Mouse (Mus musculus) lung, postnatal 0 days (tissue): ENCODE data around the gene Olfr732. TPM values are rescaled to one million over a fixed set of nuclear protein-coding genes. Genes with fewer than 3 reads are reported as not detected.

Source experiments
- ATAC-seq: fragments of 200-750 bp; cut with Nextera tagmentation; 2 replicates; pipeline ENCODE4 v1.8.0; 2017; ENCODE audit warnings: moderate library complexity
- DNase-seq: peaks from one replicate; pipeline ENCODE4 v3.0.0-alpha.2; 2016; ENCODE audit warnings: low spot score
- H3K27ac ChIP-seq: fragments of 300-500 bp; sonication (generic); 2 replicates; pipeline ENCODE4 v1.5.1; 2014; ENCODE audit warnings: antibody characterized with exemption, mild to moderate bottlenecking, low read length, mixed read lengths
- H3K27me3 ChIP-seq: fragments of 300-500 bp; sonication (generic); replicated peaks from 2 replicates; pipeline ENCODE4 v1.6.1; 2014; ENCODE audit warnings: low read length, mixed read lengths; ENCODE audit not compliant: insufficient read depth
- H3K36me3 ChIP-seq: fragments of 300-500 bp; sonication (generic); 2 replicates; pipeline ENCODE4 v1.6.1; 2014; ENCODE audit warnings: low read length, mixed read lengths; ENCODE audit not compliant: insufficient read depth
- H3K4me1 ChIP-seq: fragments of 300-500 bp; sonication (generic); 2 replicates; pipeline ENCODE4 v1.6.1; 2014; ENCODE audit warnings: antibody characterized with exemption, low read depth, low read length, mixed read lengths; ENCODE audit not compliant: insufficient read depth
- H3K4me2 ChIP-seq: fragments of 300-500 bp; sonication (generic); replicated peaks from 2 replicates; pipeline ENCODE4 v1.6.1; 2014; ENCODE audit warnings: low read depth, mild to moderate bottlenecking, low read length, moderate library complexity, mixed read lengths
- H3K4me3 ChIP-seq: fragments of 300-500 bp; sonication (generic); 2 replicates; pipeline ENCODE4 v1.5.1; 2014; ENCODE audit warnings: low read depth, low read length
- H3K9ac ChIP-seq: fragments of 300-500 bp; sonication (generic); replicated peaks from 2 replicates; pipeline ENCODE4 v1.6.1; 2014; ENCODE audit warnings: low read depth, mild to moderate bottlenecking
- H3K9me3 ChIP-seq: fragments of 300-500 bp; sonication (generic); 2 replicates; pipeline ENCODE4 v1.6.1; 2016; ENCODE audit warnings: low read length, mixed read lengths
- CTCF ChIP-seq: IDR thresholded peaks from 2 replicates; pipeline ENCODE4 v1.5.1; 2016; ENCODE audit warnings: antibody characterized with exemption, mild to moderate bottlenecking
- EP300 ChIP-seq: IDR thresholded peaks from 2 replicates; pipeline ENCODE4 v1.6.1; 2016; ENCODE audit warnings: antibody characterized with exemption, mild to moderate bottlenecking, control low read depth
- WGBS: fragments of 180-500 bp; shearing (Covaris S2); extraction: QIAGEN DNeasy Blood & Tissue Kit; methylation state at CpG from one replicate; pipeline ENCODE4 v1.1.7; 2014; 5-methylcytosine and 5-hydroxymethylcytosine counted together
- polyA plus RNA-seq: library from polyadenylated mRNA; unstranded; fragments of >200 nt; fragmentation: Nextera tagmentation; extraction: Ambion mirVana; gene quantifications from 2 replicates; pipeline ENCODE4 v1.2.1, GENCODE M21; 2015

The Olfr732 gene
- not detected in 2 replicates for polyA plus RNA-seq

DNA sequence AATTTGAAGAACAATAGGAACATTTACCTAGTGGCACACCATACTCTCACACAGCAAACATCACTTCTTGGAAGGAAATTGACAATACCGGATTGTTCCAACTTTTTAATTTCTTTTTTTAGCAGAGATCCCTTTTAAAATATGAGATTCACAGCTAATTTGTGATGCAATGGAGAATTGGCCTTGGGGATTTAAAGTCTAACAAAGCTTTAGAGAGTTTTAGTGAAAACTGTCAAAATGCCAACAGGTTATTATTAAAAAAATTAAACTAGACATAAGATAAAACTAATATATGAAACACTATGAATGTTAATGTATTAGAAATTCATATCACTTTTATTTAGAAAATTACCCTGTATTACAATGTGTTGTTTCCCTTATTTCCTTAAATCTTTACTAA is at the start of gene Olfr732:
Olfr732 (minus strand) TSS at position 101 of the 400 bp plus-strand sequence.
- H3K9me3 ChIP-seq: no peaks in the 10 kb centered on the region
- H3K36me3 ChIP-seq: no peaks in the 10 kb centered on the region
- H3K4me1 ChIP-seq: no peaks in the 10 kb centered on the region
- no peak within 1 kb of the TSS for H3K4me2 ChIP-seq
- no peak for ATAC-seq
- H3K4me3 ChIP-seq: no peak within 1 kb of the TSS
- 86% methylated on average over 1 of the region's 1 CpGs for WGBS
- H3K27me3 ChIP-seq: no peaks in the 10 kb centered on the region
- no peak within 1 kb of the TSS for H3K9ac ChIP-seq
- DNase-seq: no peak
- TF ChIP-seq EP300 (no peak), CTCF (no peak)
- H3K27ac ChIP-seq: no peak within 1 kb of the TSS

DNA sequence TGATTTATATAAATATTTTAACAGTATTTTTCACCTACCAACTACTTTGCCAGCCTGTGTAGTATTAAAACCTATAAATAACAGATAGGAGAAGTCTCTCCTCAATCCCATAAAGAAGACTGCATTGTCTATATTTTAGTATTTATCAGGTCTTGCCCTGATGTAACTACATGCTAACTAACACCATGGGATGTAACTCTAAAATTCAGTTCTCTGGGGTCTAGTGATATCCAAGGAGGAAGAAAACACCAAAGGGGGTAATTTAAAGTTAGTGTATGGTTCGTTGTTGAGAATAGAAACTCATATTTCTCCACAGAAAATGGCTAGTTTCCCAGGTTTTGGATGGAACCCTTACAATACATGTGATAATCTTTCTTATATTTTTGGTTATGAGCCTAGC is 42.7 kb upstream of the Olfr732 start, which contains the start of gene Olfr734:
Olfr734 (minus strand) TSS at position 101 of the 400 bp plus-strand sequence.
- H3K4me2 ChIP-seq: no peak within 1 kb of the TSS
- H3K9ac ChIP-seq: no peak within 1 kb of the TSS
- no peaks in the 10 kb centered on the region for H3K36me3 ChIP-seq
- DNase-seq (no peak), ATAC-seq (no peak)
- TF ChIP-seq CTCF: no peak
- no peak for TF ChIP-seq EP300
- no peaks in the 10 kb centered on the region for H3K9me3 ChIP-seq
- H3K4me3 ChIP-seq: no peak within 1 kb of the TSS
- 36% methylated on average over 1 of the region's 1 CpGs for WGBS
- no peaks in the 10 kb centered on the region for H3K27me3 ChIP-seq
- H3K27ac ChIP-seq: no peak within 1 kb of the TSS
- H3K4me1 ChIP-seq: no peaks in the 10 kb centered on the region

DNA sequence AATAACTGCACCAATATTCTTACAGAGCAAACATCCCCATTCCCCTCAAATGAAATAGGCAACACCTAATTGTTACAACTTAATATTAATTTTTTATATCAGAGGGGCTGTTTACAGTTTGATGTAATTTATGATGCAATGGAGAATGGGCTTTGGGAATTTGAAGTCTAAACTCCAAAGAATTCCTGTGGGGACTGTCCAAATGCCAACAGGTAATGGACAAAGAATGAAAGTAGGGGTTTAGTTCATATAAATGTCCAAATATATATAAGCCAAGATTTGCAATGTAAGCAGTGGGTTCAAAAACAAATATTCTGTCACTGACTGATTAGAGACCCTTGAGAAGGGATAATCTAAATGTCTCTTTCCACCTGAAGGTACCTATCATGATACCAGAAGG is 17.4 kb upstream of the Olfr732 start, which contains the start of gene Olfr733:
Olfr733 (minus strand) TSS at position 101 of the 400 bp plus-strand sequence.
- Histone ChIP-seq H3K9me3 (no peaks in the 10 kb centered on the region), H3K9ac (no peak within 1 kb of the TSS), H3K27me3 (no peaks in the 10 kb centered on the region), H3K27ac (no peak within 1 kb of the TSS), H3K4me3 (no peak within 1 kb of the TSS), H3K4me1 (no peaks in the 10 kb centered on the region), H3K36me3 (no peaks in the 10 kb centered on the region), H3K4me2 (no peak within 1 kb of the TSS)
- no peak for TF ChIP-seq EP300
- no peak for TF ChIP-seq CTCF
- no peak for ATAC-seq
- DNase-seq: no peak

DNA sequence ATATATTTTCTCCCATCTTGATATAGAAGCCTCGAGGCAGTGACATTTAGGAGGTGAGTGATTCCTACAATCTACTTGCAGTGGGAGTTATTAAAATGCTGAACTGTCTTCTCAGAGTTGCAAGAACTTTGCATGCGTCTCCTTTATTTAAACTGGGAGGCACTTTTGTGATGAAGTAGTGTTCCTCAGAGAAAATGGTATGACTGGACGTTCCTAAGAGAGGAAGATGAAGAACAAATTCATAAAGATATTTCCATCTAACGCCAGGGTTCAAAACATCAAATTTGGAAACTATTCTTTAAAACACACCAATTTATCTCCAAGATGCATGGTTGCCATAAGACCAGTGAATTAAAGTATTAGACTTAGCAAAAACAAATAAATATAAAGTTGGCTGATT is 42.2 kb downstream of the Olfr732 start, which contains the start of gene Olfr731:
Olfr731 (minus strand) TSS at position 101 of the 400 bp plus-strand sequence.
- 71% methylated on average over 4 of the region's 4 CpGs for WGBS
- Histone ChIP-seq H3K9me3 (no peaks in the 10 kb centered on the region), H3K4me2 (no peak within 1 kb of the TSS), H3K36me3 (no peaks in the 10 kb centered on the region), H3K27ac (no peak within 1 kb of the TSS), H3K9ac (no peak within 1 kb of the TSS), H3K4me3 (no peak within 1 kb of the TSS), H3K4me1 (no peaks in the 10 kb centered on the region), H3K27me3 (no peaks in the 10 kb centered on the region)
- DNase-seq (no peak), ATAC-seq (no peak)
- TF ChIP-seq EP300 (no peak), CTCF (no peak)

Other genes with a start within 250 kb of the Olfr732 start
- gene Olfr725, start 243.8 kb downstream of the Olfr732 start, polyA plus RNA-seq: not detected in 2 replicates
- not detected in 2 replicates for gene Olfr726, start 193.3 kb downstream of the Olfr732 start, polyA plus RNA-seq
- not detected in 2 replicates for gene Olfr727, start 161.0 kb downstream of the Olfr732 start, polyA plus RNA-seq
- not detected in 2 replicates for gene Olfr728, start 141.5 kb downstream of the Olfr732 start, polyA plus RNA-seq
- not detected in 2 replicates for gene Olfr729, start 131.3 kb downstream of the Olfr732 start, polyA plus RNA-seq
- not detected in 2 replicates for gene Olfr730, start 96.0 kb downstream of the Olfr732 start, polyA plus RNA-seq
- gene Olfr731, start 42.3 kb downstream of the Olfr732 start, polyA plus RNA-seq: not detected in 2 replicates
- gene Olfr733, start 17.3 kb upstream of the Olfr732 start, polyA plus RNA-seq: not detected in 2 replicates
- gene Olfr734, start 42.6 kb upstream of the Olfr732 start, polyA plus RNA-seq: not detected in 2 replicates
- not detected in 2 replicates for gene Olfr735, start 64.7 kb upstream of the Olfr732 start, polyA plus RNA-seq
- 0.04 TPM in 1 of 2 replicates, not detected in the other for gene Tlr11, start 73.7 kb upstream of the Olfr732 start, polyA plus RNA-seq
- not detected in 2 replicates for gene Olfr736, start 97.0 kb upstream of the Olfr732 start, polyA plus RNA-seq
- not detected in 2 replicates for gene Olfr738, start 123.4 kb upstream of the Olfr732 start, polyA plus RNA-seq
- gene Olfr739, start 134.4 kb upstream of the Olfr732 start, polyA plus RNA-seq: not detected in 2 replicates
- gene Olfr740, start 161.3 kb upstream of the Olfr732 start, polyA plus RNA-seq: not detected in 2 replicates
- not detected in 2 replicates for gene Olfr741, start 188.5 kb upstream of the Olfr732 start, polyA plus RNA-seq
- gene Olfr742, start 219.4 kb upstream of the Olfr732 start, polyA plus RNA-seq: not detected in 2 replicates
- not detected in 2 replicates for gene Olfr743, start 237.6 kb upstream of the Olfr732 start, polyA plus RNA-seq